Mouse (Mus musculus) intestine, postnatal 0 days (tissue): ENCODE data around the gene Cdk6. TPM values are rescaled to one million over a fixed set of nuclear protein-coding genes. Genes with fewer than 3 reads are reported as not detected.

Source experiments
- ATAC-seq: fragments of 200-750 bp; cut with Nextera tagmentation; 2 replicates; pipeline ENCODE4 v1.8.0; 2017; ENCODE audit warnings: mild to moderate bottlenecking, moderate TSS enrichment, moderate library complexity
- H3K27ac ChIP-seq: fragments of 300-500 bp; sonication (generic); 2 replicates; pipeline ENCODE4 v1.5.1; 2014; ENCODE audit warnings: mild to moderate bottlenecking, low read depth, low read length, moderate library complexity
- H3K27me3 ChIP-seq: fragments of 300-500 bp; sonication (generic); replicated peaks from 2 replicates; pipeline ENCODE4 v1.6.1; 2014; ENCODE audit warnings: low read length, mixed read lengths; ENCODE audit not compliant: control insufficient read depth, insufficient read depth
- H3K36me3 ChIP-seq: fragments of 300-500 bp; sonication (generic); 2 replicates; pipeline ENCODE4 v1.6.1; 2014; ENCODE audit warnings: mild to moderate bottlenecking, moderate library complexity; ENCODE audit not compliant: control insufficient read depth, insufficient read depth
- H3K4me1 ChIP-seq: fragments of 300-500 bp; sonication (generic); replicated peaks from 2 replicates; pipeline ENCODE4 v1.6.1; 2014; ENCODE audit warnings: antibody characterized with exemption, low read length, mixed read lengths; ENCODE audit not compliant: control insufficient read depth, insufficient read depth
- H3K4me2 ChIP-seq: fragments of 300-500 bp; sonication (generic); replicated peaks from 2 replicates; pipeline ENCODE4 v1.6.1; 2014; ENCODE audit warnings: low read depth, mild to moderate bottlenecking, moderate library complexity
- H3K4me3 ChIP-seq: fragments of 300-500 bp; sonication (generic); 2 replicates; pipeline ENCODE4 v1.5.1; 2014; ENCODE audit warnings: low read depth, low read length
- H3K9ac ChIP-seq: fragments of 300-500 bp; sonication (generic); 2 replicates; pipeline ENCODE4 v1.6.1; 2014; ENCODE audit warnings: mild to moderate bottlenecking, low read depth, low read length
- H3K9me3 ChIP-seq: fragments of 300-500 bp; sonication (generic); 2 replicates; pipeline ENCODE4 v1.6.1; 2016; ENCODE audit warnings: mixed run types; ENCODE audit not compliant: control insufficient read depth
- CTCF ChIP-seq: sonication (generic); IDR thresholded peaks from 2 replicates; pipeline ENCODE4 v1.5.1; 2016; ENCODE audit warnings: low read depth, mild to moderate bottlenecking, control low read depth, antibody characterized with exemption, moderate library complexity
- WGBS: fragments of 180-500 bp; shearing (Covaris S2); extraction: QIAGEN DNeasy Blood & Tissue Kit; methylation state at CpG from one replicate; pipeline ENCODE4 v1.1.7; 2014; 5-methylcytosine and 5-hydroxymethylcytosine counted together
- polyA plus RNA-seq: library from polyadenylated mRNA; unstranded; fragments of >200 nt; fragmentation: Nextera tagmentation; extraction: Ambion mirVana; gene quantifications from 2 replicates; pipeline ENCODE4 v1.2.1, GENCODE M21; 2015

Cdk6 gene
- polyA plus RNA-seq, 1 experiment from 2014 or later, result 13.2 TPM

DNA sequence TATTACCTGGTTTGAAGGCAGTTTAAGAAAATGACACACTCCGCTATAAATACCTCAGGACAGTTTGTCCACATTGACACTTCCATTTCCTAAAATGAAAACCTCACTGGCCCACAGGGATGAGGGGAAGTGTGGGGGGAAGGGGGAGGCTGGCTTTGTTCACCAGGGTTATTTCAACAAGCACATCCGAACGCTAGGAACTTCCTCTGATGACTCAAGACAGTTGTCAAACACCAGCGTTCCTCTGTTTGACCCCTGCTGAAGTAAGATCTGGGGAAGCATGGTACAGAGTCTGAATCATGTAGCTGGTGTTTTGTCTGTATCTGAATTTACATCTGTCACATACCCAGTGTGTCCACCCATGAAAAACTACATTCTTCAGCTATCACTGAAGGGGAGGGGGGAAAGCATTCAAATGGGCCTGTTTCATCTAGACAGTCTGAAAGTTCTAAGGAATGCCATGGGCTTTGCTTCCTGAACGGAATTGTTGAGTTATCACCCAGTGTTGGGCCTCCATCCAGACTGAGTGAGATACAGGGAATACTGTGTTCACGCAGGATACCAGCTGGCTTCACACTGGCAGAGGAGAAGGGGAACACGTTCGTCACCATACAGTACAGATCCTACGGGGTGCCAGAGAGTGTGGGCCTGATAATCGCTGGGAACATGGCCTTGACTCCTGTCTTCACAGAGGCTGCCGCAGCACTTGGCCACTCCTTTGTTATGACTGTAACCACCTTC is 161.5 kb downstream of the Cdk6 start:
- 39% methylated on average over 11 of the region's 11 CpGs for WGBS
- Histone ChIP-seq H3K4me3 (no peak overlapping the region), H3K27ac (no peak overlapping the region), H3K9ac (no peak overlapping the region), H3K9me3 (no peaks in the 10 kb centered on the region), H3K27me3 (no peaks in the 10 kb centered on the region), H3K4me2 (no peak overlapping the region), H3K4me1 (0 out of 2 replicates have a peak, but pooled peaks cover 15% of the 10 kb centered on the region), H3K36me3 (no peaks in the 10 kb centered on the region)
- TF ChIP-seq CTCF, result no peak
- ATAC-seq, result peak; percentile 36; the same call in 1 of the 2 replicates

DNA sequence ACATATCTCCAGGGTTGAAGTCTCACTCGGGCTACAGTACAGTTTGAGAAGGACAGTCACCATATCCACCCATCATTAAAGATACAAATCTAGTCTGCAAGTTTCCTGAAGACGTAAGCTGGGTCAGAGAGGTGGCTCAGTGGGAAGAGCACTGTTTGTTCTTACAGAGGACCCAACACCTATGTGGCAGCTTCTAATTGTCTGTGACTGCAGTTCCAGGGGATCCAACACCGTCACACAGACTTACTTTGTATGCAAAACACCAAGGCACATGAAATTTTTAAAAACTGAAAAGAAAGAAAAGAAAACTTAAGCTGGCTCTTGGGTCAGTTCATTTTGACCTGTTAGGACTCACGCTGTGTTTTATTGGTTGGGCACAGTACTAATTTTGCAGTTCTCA is 162.1 kb downstream of the Cdk6 start:
- Histone ChIP-seq H3K4me2 (no peak overlapping the region), H3K4me1 (0 out of 2 replicates have a peak, but pooled peaks cover 15% of the 10 kb centered on the region), H3K27ac (no peak overlapping the region), H3K27me3 (no peaks in the 10 kb centered on the region), H3K36me3 (no peaks in the 10 kb centered on the region), H3K4me3 (no peak overlapping the region), H3K9me3 (no peaks in the 10 kb centered on the region), H3K9ac (no peak overlapping the region)
- no peak for ATAC-seq
- WGBS, result 58% methylated on average over 4 of the region's 4 CpGs
- no peak for TF ChIP-seq CTCF

DNA sequence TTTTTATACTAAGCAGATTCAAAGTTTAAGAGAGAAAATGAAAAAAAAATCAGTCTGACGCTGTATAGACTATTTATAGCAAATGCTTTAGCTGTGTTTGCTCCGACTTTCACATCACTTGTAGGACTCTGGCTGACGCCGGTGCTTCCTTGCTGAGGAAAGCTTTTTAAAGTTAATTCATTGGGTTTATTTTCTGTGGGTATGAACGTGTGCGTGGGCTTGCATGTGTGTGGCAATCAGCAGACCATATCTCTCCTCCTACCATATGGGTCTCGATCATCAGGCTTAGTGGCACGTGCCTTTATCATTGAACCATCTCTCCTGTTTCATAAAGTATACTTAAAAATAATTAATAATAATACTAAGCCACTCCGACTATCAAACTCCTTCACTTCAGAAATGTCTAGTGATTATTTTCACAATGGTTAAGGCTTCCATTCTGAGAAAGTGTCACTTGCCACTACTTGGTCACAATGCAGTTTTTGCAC is 162.6 kb downstream of the Cdk6 start:
- no peaks in the 10 kb centered on the region for H3K9me3 ChIP-seq
- TF ChIP-seq CTCF, result no peak
- H3K27me3 ChIP-seq, result no peaks in the 10 kb centered on the region
- H3K4me1 ChIP-seq, result 0 out of 2 replicates have a peak, but pooled peaks cover 15% of the 10 kb centered on the region
- WGBS, result 67% methylated on average over 9 of the region's 9 CpGs
- no peak for ATAC-seq
- H3K36me3 ChIP-seq, result no peaks in the 10 kb centered on the region
- no peak overlapping the region for H3K4me2 ChIP-seq
- no peak overlapping the region for H3K4me3 ChIP-seq
- H3K27ac ChIP-seq, result no peak overlapping the region
- no peak overlapping the region for H3K9ac ChIP-seq

DNA sequence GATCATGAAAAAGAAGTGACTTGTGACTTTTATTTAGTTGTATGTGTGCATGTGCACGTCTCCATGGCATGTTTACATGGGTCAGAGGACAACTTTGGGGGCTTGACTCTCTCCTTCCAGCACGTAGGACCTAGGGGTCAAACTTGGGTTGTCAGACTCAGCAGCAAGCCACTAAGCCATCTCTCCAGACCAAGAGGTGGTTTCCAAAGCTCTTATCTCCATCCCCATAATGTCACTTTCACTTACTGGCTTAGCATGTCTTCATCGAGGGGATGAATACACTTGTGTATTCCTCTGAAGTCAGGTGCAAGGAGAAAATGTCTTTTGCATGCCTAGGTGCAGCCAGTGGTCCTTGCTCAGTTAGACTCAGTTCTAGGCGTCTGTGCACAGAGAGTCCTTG is 163.2 kb downstream of the Cdk6 start:
- H3K4me2 ChIP-seq, result no peak overlapping the region
- no peak overlapping the region for H3K4me3 ChIP-seq
- 66% methylated on average over 4 of the region's 4 CpGs for WGBS
- H3K27me3 ChIP-seq, result no peaks in the 10 kb centered on the region
- H3K27ac ChIP-seq, result no peak overlapping the region
- no peak for ATAC-seq
- no peak for TF ChIP-seq CTCF
- H3K9me3 ChIP-seq, result no peaks in the 10 kb centered on the region
- H3K36me3 ChIP-seq, result no peaks in the 10 kb centered on the region
- H3K9ac ChIP-seq, result no peak overlapping the region
- 0 out of 2 replicates have a peak, but pooled peaks cover 15% of the 10 kb centered on the region for H3K4me1 ChIP-seq

DNA sequence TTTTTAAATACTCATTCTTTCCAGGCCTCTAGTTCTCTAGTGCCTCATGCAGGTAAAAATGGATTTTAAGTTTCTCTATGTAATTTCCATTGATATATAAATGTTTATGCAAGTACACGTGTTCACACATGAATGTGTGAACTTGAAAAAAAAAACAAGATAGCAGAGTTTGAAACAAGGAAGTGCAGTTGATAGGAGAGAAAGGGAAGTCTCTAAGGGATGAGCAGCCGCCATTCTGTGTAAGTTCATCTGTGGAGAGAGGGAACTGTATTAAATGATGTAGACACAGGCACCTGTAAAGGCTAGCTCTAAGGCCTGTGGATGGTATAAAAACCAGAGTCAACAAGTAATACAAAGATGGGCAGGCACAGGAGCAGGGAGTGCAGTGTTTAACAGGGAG is 164.3 kb downstream of the Cdk6 start:
- H3K9ac ChIP-seq, result no peak overlapping the region
- H3K4me2 ChIP-seq, result no peak overlapping the region
- H3K9me3 ChIP-seq, result no peaks in the 10 kb centered on the region
- 0 out of 2 replicates have a peak, but pooled peaks cover 15% of the 10 kb centered on the region for H3K4me1 ChIP-seq
- no peaks in the 10 kb centered on the region for H3K36me3 ChIP-seq
- H3K27ac ChIP-seq, result no peak overlapping the region
- 76% methylated on average over 2 of the region's 2 CpGs for WGBS
- no peak overlapping the region for H3K4me3 ChIP-seq
- TF ChIP-seq CTCF, result no peak
- no peaks in the 10 kb centered on the region for H3K27me3 ChIP-seq
- no peak for ATAC-seq

DNA sequence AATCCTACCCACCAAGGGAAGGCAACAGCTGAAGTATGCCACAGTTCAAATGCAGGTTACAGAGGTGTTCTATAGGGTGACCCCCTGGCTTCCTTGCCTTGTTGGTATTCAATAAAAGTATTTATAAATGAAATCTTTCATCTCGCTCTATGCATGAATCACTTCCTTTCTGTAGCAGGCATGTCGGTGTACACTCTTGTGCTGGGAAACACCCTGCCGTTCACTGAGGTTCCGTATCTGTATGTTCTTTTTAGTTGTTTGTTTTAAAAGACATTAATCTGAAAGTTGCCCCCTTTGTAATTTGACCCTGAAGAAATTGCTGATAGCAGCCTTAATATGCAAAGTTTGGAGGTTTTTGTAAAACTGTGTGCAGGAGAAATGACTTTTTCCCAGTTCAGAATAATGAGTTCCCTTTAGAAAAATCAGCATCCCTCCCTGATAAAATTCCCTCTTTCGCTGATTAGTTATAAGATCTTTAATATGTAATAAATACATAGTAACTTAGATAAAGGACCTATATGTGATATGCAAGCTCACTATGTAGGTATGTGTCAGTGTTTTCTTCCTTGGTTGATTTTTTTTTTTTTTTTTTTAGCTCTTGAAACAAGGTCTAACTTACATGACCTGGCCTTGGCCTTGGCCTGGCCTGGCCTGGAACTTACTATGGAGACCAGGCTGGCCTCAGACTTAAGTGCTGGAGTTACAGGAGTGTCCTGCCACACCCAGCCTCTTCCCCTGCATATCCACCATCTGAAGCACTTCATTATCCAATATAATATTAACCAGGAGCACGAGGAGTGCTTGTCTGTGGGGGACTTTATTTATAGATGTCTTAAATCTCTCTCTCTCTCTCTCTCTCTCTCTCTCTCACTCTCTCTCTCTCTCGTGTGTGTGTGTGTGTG is 167.4 kb downstream of the Cdk6 start:
- no peak for ATAC-seq

More for the DNA sequence above, 167.4 kb downstream of the Cdk6 start:
- 49% methylated on average over 6 of the region's 7 CpGs for WGBS
- no peak for TF ChIP-seq CTCF
- no peak overlapping the region for H3K9ac ChIP-seq
- no peaks in the 10 kb centered on the region for H3K4me1 ChIP-seq
- no peak overlapping the region for H3K4me3 ChIP-seq
- no peak overlapping the region for H3K27ac ChIP-seq
- H3K27me3 ChIP-seq, result no peaks in the 10 kb centered on the region
- H3K9me3 ChIP-seq, result no peaks in the 10 kb centered on the region
- no peaks in the 10 kb centered on the region for H3K36me3 ChIP-seq
- no peak overlapping the region for H3K4me2 ChIP-seq
